Mouse (Mus musculus) liver, embryonic 14.5 days (tissue): ENCODE data around the gene Cacna1s. TPM values are rescaled to one million over a fixed set of nuclear protein-coding genes. Genes with fewer than 3 reads are reported as not detected.
A peak's percentile ranks its signal among the peaks of the same experiment; 100 is the strongest.

Source experiments
- ATAC-seq: fragments of 200-750 bp; cut with Nextera tagmentation; 2 replicates; pipeline ENCODE4 v1.8.0; 2017; ENCODE audit warnings: moderate number of reproducible peaks, mild to moderate bottlenecking, moderate library complexity; ENCODE audit not compliant: insufficient read depth
- DNase-seq, 3 experiments: peaks; one replicate each; pipeline ENCODE4 v3.0.0-alpha.2; 2012 to 2013; ENCODE audit warnings: low read depth in 3 of 3, low spot score in 3 of 3
- H3K27ac ChIP-seq: fragments of 300-500 bp; sonication (generic); 2 replicates; pipeline ENCODE4 v1.5.1; 2014; ENCODE audit warnings: moderate library complexity, mild to moderate bottlenecking, control low read depth, inconsistent platforms
- H3K27me3 ChIP-seq: fragments of 300-500 bp; sonication (generic); 2 replicates; pipeline ENCODE4 v1.6.1; 2014; ENCODE audit warnings: mild to moderate bottlenecking, low read length, moderate library complexity; ENCODE audit not compliant: control insufficient read depth, insufficient read depth
- H3K36me3 ChIP-seq: fragments of 300-500 bp; sonication (generic); replicated peaks from 2 replicates; pipeline ENCODE4 v1.6.1; 2014; ENCODE audit warnings: low read depth; ENCODE audit not compliant: control insufficient read depth, insufficient read depth
- H3K4me1 ChIP-seq, 2 experiments: fragments of 200-500 bp in 1 of 2; fragments of 300-500 bp in 1 of 2; sonication (generic) in 1 of 2; replicated peaks; 2 replicates each; pipeline ENCODE4 v1.6.1; 2012 to 2014; ENCODE audit warnings: antibody characterized with exemption in 1 of 2, inconsistent platforms in 1 of 2, low read length in 1 of 2; ENCODE audit not compliant: control insufficient read depth in 2 of 2, insufficient read depth in 2 of 2
- H3K4me2 ChIP-seq: fragments of 300-500 bp; sonication (generic); 2 replicates; pipeline ENCODE4 v1.6.1; 2014; ENCODE audit warnings: low read depth, mild to moderate bottlenecking, control low read depth, moderate library complexity
- H3K4me3 ChIP-seq, 2 experiments: fragments of 200-500 bp in 1 of 2; fragments of 300-500 bp in 1 of 2; sonication (generic) in 1 of 2; 2 replicates each; pipeline ENCODE4 v1.5.1; 2012 to 2014; ENCODE audit warnings: low read depth in 2 of 2, low read length in 2 of 2, mild to moderate bottlenecking in 2 of 2, control low read depth in 1 of 2, inconsistent platforms in 1 of 2, moderate library complexity in 1 of 2; ENCODE audit not compliant: insufficient read depth in 1 of 2
- H3K9ac ChIP-seq: fragments of 300-500 bp; sonication (generic); replicated peaks from 2 replicates; pipeline ENCODE4 v1.6.1; 2014; ENCODE audit warnings: mild to moderate bottlenecking, control low read depth, moderate library complexity
- H3K9me3 ChIP-seq: fragments of 300-500 bp; sonication (generic); 2 replicates; pipeline ENCODE4 v1.6.1; 2016; ENCODE audit warnings: low read length, mixed read lengths; ENCODE audit not compliant: control insufficient read depth
- CTCF ChIP-seq: IDR thresholded peaks from 2 replicates; pipeline ENCODE4 v1.5.1; 2016; ENCODE audit warnings: antibody characterized with exemption, low read depth, control low read depth
- EP300 ChIP-seq: IDR thresholded peaks from 2 replicates; pipeline ENCODE4 v1.6.1; 2016; ENCODE audit warnings: antibody characterized with exemption, low read depth
- WGBS: fragments of 180-500 bp; shearing (Covaris S2); extraction: QIAGEN DNeasy Blood & Tissue Kit; methylation state at CpG from one replicate; pipeline ENCODE4 v1.1.7; 2014; ENCODE audit not compliant: insufficient replicate concordance; 5-methylcytosine and 5-hydroxymethylcytosine counted together
- polyA plus RNA-seq, 2 experiments: library from polyadenylated mRNA; depleted of rRNA in 1 of 2; stranded (reverse) in 1 of 2; unstranded in 1 of 2; fragments of >200 nt; fragmentation: Nextera tagmentation in 1 of 2; extraction: Ambion mirVana in 1 of 2; gene quantifications; 2 replicates each; pipeline versions ENCODE4 v1.2.1 to v1.2.3; 2012 to 2014

Gene Cacna1s
- polyA plus RNA-seq, 2 experiments = not detected

GRCm38 (mm10) chr1:136018390-136019189 is 34.0 kb upstream of the Cacna1s start:
- no peaks in the 10 kb centered on the region for H3K9me3 ChIP-seq
- peak in 1 of 3 experiments; percentile 29 for DNase-seq
- H3K4me3 ChIP-seq = peak overlapping the region; percentile 83 to 96
- peak overlapping the region; percentile 97 for H3K9ac ChIP-seq
- H3K27ac ChIP-seq = peak overlapping the region; percentile 84
- ATAC-seq = peak; percentile 19
- WGBS = 10% methylated on average over 24 of the region's 24 CpGs
- H3K4me1 ChIP-seq = peaks cover 38 to 43% of the 10 kb centered on the region in 2 experiments
- TF ChIP-seq CTCF (no peak), EP300 (no peak)
- peak overlapping the region; percentile 93 for H3K4me2 ChIP-seq
- peaks cover 18% of the 10 kb centered on the region for H3K36me3 ChIP-seq
- H3K27me3 ChIP-seq = no peaks in the 10 kb centered on the region

GRCm38 (mm10) chr1:136030201-136030600 is 22.3 kb upstream of the Cacna1s start:
- no peaks in the 10 kb centered on the region for H3K4me1 ChIP-seq
- WGBS = 89% methylated on average over 7 of the region's 7 CpGs
- TF ChIP-seq CTCF (no peak), EP300 (no peak)
- peaks cover 79% of the 10 kb centered on the region for H3K36me3 ChIP-seq
- H3K9me3 ChIP-seq = no peaks in the 10 kb centered on the region
- no peak overlapping the region for H3K4me3 ChIP-seq
- no peak overlapping the region for H3K27ac ChIP-seq
- no peak overlapping the region for H3K9ac ChIP-seq
- no peaks in the 10 kb centered on the region for H3K27me3 ChIP-seq
- DNase-seq (no peak), ATAC-seq (no peak)
- H3K4me2 ChIP-seq = no peak overlapping the region

- WGBS = 83% methylated on average over 8 of the region's 8 CpGs
- TF ChIP-seq CTCF (no peak), EP300 (no peak)
- Histone ChIP-seq H3K27ac (no peak overlapping the region), H3K9ac (no peak overlapping the region), H3K27me3 (no peaks in the 10 kb centered on the region), H3K9me3 (no peaks in the 10 kb centered on the region), H3K4me2 (no peak overlapping the region), H3K36me3 (peaks cover 69% of the 10 kb centered on the region), H3K4me3 (no peak overlapping the region), H3K4me1 (no peaks in the 10 kb centered on the region)
- DNase-seq (no peak), ATAC-seq (no peak)
Observed at GRCm38 (mm10) chr1:136031697-136032096, 20.9 kb upstream of the Cacna1s start.

GRCm38 (mm10) chr1:136032961-136033360 is 19.6 kb upstream of the Cacna1s start:
- H3K36me3 ChIP-seq = peaks cover 57% of the 10 kb centered on the region
- WGBS = 62% methylated on average over 7 of the region's 7 CpGs
- ATAC-seq = no peak

GRCm38 (mm10) chr1:136038746-136039538 is 13.6 kb upstream of the Cacna1s start:
- Histone ChIP-seq H3K4me1 (no peaks in the 10 kb centered on the region), H3K36me3 (peaks cover 15% of the 10 kb centered on the region), H3K4me3 (no peak overlapping the region), H3K4me2 (no peak overlapping the region), H3K27me3 (peaks cover 13% of the 10 kb centered on the region), H3K9ac (no peak overlapping the region), H3K9me3 (no peaks in the 10 kb centered on the region), H3K27ac (no peak overlapping the region)
- 52% methylated on average over 5 of the region's 5 CpGs for WGBS
- TF ChIP-seq EP300 = no peak
- TF ChIP-seq CTCF = no peak
- ATAC-seq (no peak), DNase-seq (no peak)

More at GRCm38 (mm10) chr1:136032961-136033360, 19.6 kb upstream of the Cacna1s start:
- H3K27ac ChIP-seq = no peak overlapping the region
- H3K4me2 ChIP-seq = no peak overlapping the region
- H3K9ac ChIP-seq = no peak overlapping the region
- no peak overlapping the region for H3K4me3 ChIP-seq
- H3K9me3 ChIP-seq = no peaks in the 10 kb centered on the region
- no peaks in the 10 kb centered on the region for H3K4me1 ChIP-seq
- no peak for DNase-seq
- no peak for TF ChIP-seq EP300
- no peaks in the 10 kb centered on the region for H3K27me3 ChIP-seq
